Mouse (Mus musculus): ENCODE measurements at regions not wholly inside any gene's neighbourhood (a gene's known extent, or its start where the extent isn't known, plus 50 kb on each side); places are given as distances from the start of the nearest gene placed in this dataset.
"Not testable (repeated sequence)": the region's sequence is repeated elsewhere in the genome, so short reads cannot be mapped to it uniquely, and the experiment has no call there.

- in situ Hi-C loops (cut with MboI, MseI) = loop anchor here in 1 of 2 experiments (5.0 kb wide), 2 partner anchors 104 to 174 kb away; no protein-coding TSS in a partner anchor
Observed at GRCm38 (mm10) chr2:75781781-75782211, 50.2 kb upstream of the Agps start.

- in situ Hi-C loops (cut with MboI, MseI) = loop anchor here in 1 of 2 experiments (5.0 kb wide), 2 partner anchors 104 to 174 kb away; no protein-coding TSS in a partner anchor
Observed at GRCm38 (mm10) chr2:75781078-75781477, 50.9 kb upstream of the Agps start.

- in situ Hi-C loops (cut with MboI, MseI) = not testable (repeated sequence)
Observed at GRCm38 (mm10) chr2:75778628-75779027, 53.3 kb upstream of the Agps start.

- in situ Hi-C loops (cut with MboI, MseI) = no loop called here
Observed at GRCm38 (mm10) chr2:75777040-75777451, 54.9 kb upstream of the Agps start.

- in situ Hi-C loops (cut with MboI, MseI) = no loop called here
Observed at GRCm38 (mm10) chr2:75776533-75776932, 55.4 kb upstream of the Agps start.

GRCm38 (mm10) chr2:75775217-75775616, 56.8 kb upstream of the Agps start:
- in situ Hi-C loops (cut with MboI, MseI) = no loop called here

GRCm38 (mm10) chr2:75773431-75773830, 58.5 kb upstream of the Agps start:
- in situ Hi-C loops (cut with MboI, MseI) = loop anchor here (5.0 kb wide), 2 partner anchors 61 to 161 kb away; no protein-coding TSS in a partner anchor

- in situ Hi-C loops (cut with MboI, MseI) = loop anchor here (5.0 kb wide), 2 partner anchors 60 to 160 kb away; no protein-coding TSS in a partner anchor
Observed at GRCm38 (mm10) chr2:75772251-75772956, 59.6 kb upstream of the Agps start.

GRCm38 (mm10) chr2:75770633-75771032, 61.3 kb upstream of the Agps start:
- in situ Hi-C loops (cut with MboI, MseI) = loop anchor here (5.0 kb wide), 2 partner anchors 58 to 158 kb away; no protein-coding TSS in a partner anchor

GRCm38 (mm10) chr2:75768559-75769304, 63.2 kb upstream of the Agps start:
- in situ Hi-C loops (cut with MboI, MseI) = no loop called here

- in situ Hi-C loops (cut with MboI, MseI) = no loop called here
Observed at GRCm38 (mm10) chr2:75767871-75768558, 63.6 kb upstream of the Nfe2l2 start.

GRCm38 (mm10) chr2:75765403-75765802, 61.0 kb upstream of the Nfe2l2 start:
- in situ Hi-C loops (cut with MboI, MseI) = no loop called here

GRCm38 (mm10) chr2:75763252-75763651, 58.8 kb upstream of the Nfe2l2 start:
- in situ Hi-C loops (cut with MboI, MseI) = no loop called here

- in situ Hi-C loops (cut with MboI, MseI) = no loop called here
Observed at GRCm38 (mm10) chr2:75762030-75762429, 57.6 kb upstream of the Nfe2l2 start.

- in situ Hi-C loops (cut with MboI, MseI) = no loop called here
Observed at GRCm38 (mm10) chr2:75761626-75762025, 57.2 kb upstream of the Nfe2l2 start.

GRCm38 (mm10) chr2:75759196-75759885, 54.9 kb upstream of the Nfe2l2 start:
- in situ Hi-C loops (cut with MboI, MseI) = no loop called here

- in situ Hi-C loops (cut with MboI, MseI) = no loop called here
Observed at GRCm38 (mm10) chr2:75758277-75758676, 53.8 kb upstream of the Nfe2l2 start.

- in situ Hi-C loops (cut with MboI, MseI) = no loop called here
Observed at GRCm38 (mm10) chr2:75756704-75757638, 52.5 kb upstream of the Nfe2l2 start.

- in situ Hi-C loops (cut with MboI, MseI) = no loop called here
Observed at GRCm38 (mm10) chr2:75754606-75755005, 50.2 kb upstream of the Nfe2l2 start.

All from T-helper 17 cell (primary cell).